Mouse (Mus musculus) thymus, adult 2 months (tissue): ENCODE data around the gene Mcat.

Experiments used
- CTCF ChIP-seq: fragments of 200-500 bp; IDR thresholded peaks from 2 replicates; pipeline ENCODE4 v1.5.1; 2012; ENCODE audit warnings: mild to moderate bottlenecking, control low read depth, low read length, moderate library complexity, borderline replicate concordance; ENCODE audit not compliant: control insufficient read depth, poor library complexity, insufficient read depth; ENCODE audit errors: extremely low read depth
- POLR2A ChIP-seq: fragments of 200-500 bp; IDR thresholded peaks from 2 replicates; pipeline ENCODE4 v1.6.1; 2012; ENCODE audit warnings: mild to moderate bottlenecking, low read length, control low read depth, moderate library complexity; ENCODE audit not compliant: control insufficient read depth, poor library complexity, insufficient read depth; ENCODE audit errors: extremely low read depth

DNA sequence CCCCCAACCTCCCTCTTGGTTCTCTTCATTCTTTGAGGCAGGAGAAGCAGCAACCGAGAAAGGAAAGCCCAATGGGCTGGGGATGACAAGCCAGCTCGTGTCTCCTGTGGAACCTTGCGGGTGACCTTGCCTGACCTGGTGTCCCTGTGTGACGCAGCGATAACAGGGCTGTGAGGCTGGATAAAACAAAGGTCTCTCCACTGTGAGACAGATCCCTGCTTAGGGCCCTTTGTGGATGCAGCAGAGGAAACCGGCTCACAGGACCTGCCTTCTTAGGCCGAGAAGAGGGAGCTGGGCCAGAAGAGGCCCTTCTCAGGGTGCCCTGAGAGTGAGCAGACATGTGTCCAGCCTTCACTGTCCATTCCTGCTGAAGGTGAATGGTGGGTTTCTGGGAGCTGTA, 40.4 kb downstream of the Mcat start:
- TF ChIP-seq CTCF, result 0 out of 2 replicates have a peak, but pooled peaks have one; percentile 6
- TF ChIP-seq POLR2A, result no peak
